Comparison of ENCODE assay signal across 14 mouse cellular contexts in the genomic region with DNA sequence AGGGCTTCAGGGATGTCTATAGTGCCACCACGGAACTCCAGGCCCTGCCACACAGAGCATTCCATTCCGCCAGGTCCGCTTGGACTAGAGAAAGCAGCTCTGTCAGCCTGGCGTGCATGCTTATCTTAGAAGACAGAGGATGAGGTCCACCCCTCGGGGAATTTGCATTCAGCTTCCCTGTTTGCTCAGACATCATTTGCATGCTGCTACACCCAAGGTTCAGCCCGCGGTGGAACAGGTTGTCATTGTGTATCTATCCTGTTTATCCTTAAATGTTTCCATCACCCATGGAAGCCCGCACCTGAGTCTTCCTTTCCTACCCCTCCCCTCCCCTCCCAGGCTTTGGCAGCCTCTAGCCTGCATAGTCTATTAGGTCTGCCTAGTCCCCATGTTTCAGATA. TPM values are rescaled to one million over a fixed set of nuclear protein-coding genes. Genes with fewer than 3 reads are reported as not detected.
DNase-seq lines count a peak whose midpoint lies in the region; ATAC-seq and TF ChIP-seq lines count a peak whose summit lies in the region.
"Had no signal": no experiment of that assay in that cellular context is flagged by ENCODE, and none has a peak within 500 bp of the region (broad histone marks: within the 10 kb centered on the region; RNA-seq: fewer than 3 reads in every experiment).

No protein-coding gene starts in this region.

- no peak for ATAC-seq in midbrain, embryonic 14.5 days (ENCODE audit: low FRiP score, low TSS enrichment)
- ATAC-seq in midbrain, embryonic 13.5 days = no peak
- ATAC-seq in intestine, embryonic 14.5 days (replicated peaks; ENCODE audit: low FRiP score, low TSS enrichment, low read depth) = peak; percentile 64; the same call in 1 of the 2 replicates
- ATAC-seq in stomach, postnatal 0 days (ENCODE audit: low FRiP score, low TSS enrichment) = peak; percentile 22; the same call in 1 of the 2 replicates
- ATAC-seq in midbrain, embryonic 15.5 days (replicated peaks) = no peak
- ATAC-seq: forebrain, embryonic 13.5 days; inflammation-experienced regulatory T-cells, adult 6 months had no signal

- H3K4me3 ChIP-seq in midbrain, embryonic 14.5 days (replicated peaks; ENCODE audit: low read depth, low read length) = no peak overlapping the region
- no peak overlapping the region for H3K4me3 ChIP-seq in midbrain, embryonic 13.5 days (replicated peaks)
- no peak overlapping the region for H3K4me3 ChIP-seq in intestine, embryonic 14.5 days (ENCODE audit: low read depth, low read length)
- no peak overlapping the region for H3K4me3 ChIP-seq in stomach, postnatal 0 days (ENCODE audit: low read depth, low read length)
- no peak overlapping the region for H3K4me3 ChIP-seq in midbrain, embryonic 15.5 days
- H3K4me3 ChIP-seq: forebrain, embryonic 13.5 days; liver, embryonic 13.5 days; midbrain, embryonic 12.5 days had no signal

- H3K27ac ChIP-seq in midbrain, embryonic 14.5 days (replicated peaks; ENCODE audit: low read depth, low read length) = no peak overlapping the region; the same call in 1 of the 2 replicates
- no peak overlapping the region for H3K27ac ChIP-seq in midbrain, embryonic 13.5 days
- H3K27ac ChIP-seq in intestine, embryonic 14.5 days (ENCODE audit: low read depth) = no peak overlapping the region; the same call in 1 of the 2 replicates
- H3K27ac ChIP-seq in stomach, postnatal 0 days (replicated peaks) = no peak overlapping the region
- H3K27ac ChIP-seq in midbrain, embryonic 15.5 days = no peak overlapping the region
- H3K27ac ChIP-seq: liver, embryonic 13.5 days; midbrain, embryonic 12.5 days had no signal

- TF ChIP-seq EP300 in stomach, postnatal 0 days (optimal IDR thresholded peaks at IDR 0.05) = no peak

- H3K27me3 ChIP-seq in midbrain, embryonic 14.5 days (ENCODE audit: control insufficient read depth, insufficient read depth, low read length) = no peaks in the 10 kb centered on the region
- H3K27me3 ChIP-seq in midbrain, embryonic 13.5 days = no peaks in the 10 kb centered on the region
- no peaks in the 10 kb centered on the region for H3K27me3 ChIP-seq in intestine, embryonic 14.5 days (replicated peaks; ENCODE audit: control insufficient read depth, insufficient read depth, low read length)
- H3K27me3 ChIP-seq in stomach, postnatal 0 days (ENCODE audit: control insufficient read depth, insufficient read depth, low read length) = no peaks in the 10 kb centered on the region
- no peaks in the 10 kb centered on the region for H3K27me3 ChIP-seq in midbrain, embryonic 15.5 days (replicated peaks)
- H3K27me3 ChIP-seq: forebrain, embryonic 13.5 days; liver, embryonic 13.5 days had no signal

- 30% methylated on average over 8 of the region's 8 CpGs for WGBS in midbrain, embryonic 14.5 days
- WGBS in midbrain, embryonic 13.5 days = 45% methylated on average over 8 of the region's 8 CpGs
- WGBS in intestine, embryonic 14.5 days = 47% methylated on average over 8 of the region's 8 CpGs
- WGBS in stomach, postnatal 0 days = 49% methylated on average over 8 of the region's 8 CpGs
- 40% methylated on average over 8 of the region's 8 CpGs for WGBS in midbrain, embryonic 15.5 days

- peaks cover 18% of the 10 kb centered on the region for H3K36me3 ChIP-seq in midbrain, embryonic 14.5 days (ENCODE audit: control insufficient read depth, insufficient read depth, low read length)
- H3K36me3 ChIP-seq in midbrain, embryonic 13.5 days = peaks cover 38% of the 10 kb centered on the region
- peaks cover 27% of the 10 kb centered on the region for H3K36me3 ChIP-seq in intestine, embryonic 14.5 days (ENCODE audit: control insufficient read depth, insufficient read depth, low read length)
- no peaks in the 10 kb centered on the region for H3K36me3 ChIP-seq in stomach, postnatal 0 days (ENCODE audit: control insufficient read depth, insufficient read depth, low read length)
- peaks cover 3% of the 10 kb centered on the region; the same call in 1 of the 2 replicates for H3K36me3 ChIP-seq in midbrain, embryonic 15.5 days (replicated peaks)
- H3K36me3 ChIP-seq: liver, embryonic 13.5 days had no signal

- DNase-seq in midbrain, embryonic 14.5 days = peak; percentile 41
- peak; percentile 92 for DNase-seq in ES-CJ7 (ENCODE audit: low read depth, low spot score)
- no peak for DNase-seq in intestine, embryonic 14.5 days (ENCODE audit: low spot score)
- no peak for DNase-seq in stomach, postnatal 0 days (ENCODE audit: low spot score)
- DNase-seq in gastrocnemius, adult 18-20 months (ENCODE audit: low spot score) = no peak
- DNase-seq: adrenal gland, postnatal 14 days; cerebellum, adult 8-10 months; liver, embryonic 13.5 days; right cerebral cortex, postnatal 25 days had no signal

- TF ChIP-seq CTCF in stomach, postnatal 0 days (IDR thresholded peaks at IDR 0.05; ENCODE audit: low read depth) = no peak

- no peak overlapping the region for H3K9ac ChIP-seq in midbrain, embryonic 14.5 days (replicated peaks; ENCODE audit: low read length)
- no peak overlapping the region for H3K9ac ChIP-seq in midbrain, embryonic 13.5 days (replicated peaks)
- no peak overlapping the region for H3K9ac ChIP-seq in intestine, embryonic 14.5 days (ENCODE audit: low read length)
- no peak overlapping the region for H3K9ac ChIP-seq in stomach, postnatal 0 days (ENCODE audit: low read length)
- no peak overlapping the region for H3K9ac ChIP-seq in midbrain, embryonic 15.5 days
- H3K9ac ChIP-seq: forebrain, embryonic 13.5 days; liver, embryonic 13.5 days; midbrain, embryonic 12.5 days had no signal

- H3K4me2 ChIP-seq in midbrain, embryonic 14.5 days (ENCODE audit: low read length) = no peak overlapping the region
- H3K4me2 ChIP-seq in midbrain, embryonic 13.5 days (replicated peaks) = no peak overlapping the region
- no peak overlapping the region for H3K4me2 ChIP-seq in intestine, embryonic 14.5 days (ENCODE audit: low read length)
- H3K4me2 ChIP-seq in stomach, postnatal 0 days (replicated peaks; ENCODE audit: low read depth) = no peak overlapping the region
- H3K4me2 ChIP-seq in midbrain, embryonic 15.5 days = no peak overlapping the region
- H3K4me2 ChIP-seq: forebrain, embryonic 13.5 days; liver, embryonic 13.5 days; midbrain, embryonic 12.5 days had no signal

- peaks cover 15% of the 10 kb centered on the region for H3K4me1 ChIP-seq in midbrain, embryonic 14.5 days (ENCODE audit: control insufficient read depth, insufficient read depth, low read length)
- peaks cover 32% of the 10 kb centered on the region for H3K4me1 ChIP-seq in midbrain, embryonic 13.5 days (replicated peaks)
- peaks cover 8% of the 10 kb centered on the region; the same call in 1 of the 2 replicates for H3K4me1 ChIP-seq in intestine, embryonic 14.5 days (replicated peaks; ENCODE audit: control insufficient read depth, insufficient read depth, low read length)
- H3K4me1 ChIP-seq in stomach, postnatal 0 days (replicated peaks; ENCODE audit: control insufficient read depth, insufficient read depth) = no peaks in the 10 kb centered on the region
- peaks cover 25% of the 10 kb centered on the region for H3K4me1 ChIP-seq in midbrain, embryonic 15.5 days
- H3K4me1 ChIP-seq: liver, embryonic 13.5 days had no signal

- 0 out of 2 replicates have a peak, but pooled peaks cover 4% of the 10 kb centered on the region for H3K9me3 ChIP-seq in midbrain, embryonic 14.5 days (ENCODE audit: control insufficient read depth, low read length)
- peaks cover 4% of the 10 kb centered on the region; the same call in 1 of the 2 replicates for H3K9me3 ChIP-seq in midbrain, embryonic 13.5 days
- 0 out of 2 replicates have a peak, but pooled peaks cover 7% of the 10 kb centered on the region for H3K9me3 ChIP-seq in intestine, embryonic 14.5 days (ENCODE audit: control insufficient read depth, low read length)
- H3K9me3 ChIP-seq in stomach, postnatal 0 days (ENCODE audit: control insufficient read depth, low read length) = no peaks in the 10 kb centered on the region
- no peaks in the 10 kb centered on the region for H3K9me3 ChIP-seq in midbrain, embryonic 15.5 days
- H3K9me3 ChIP-seq: midbrain, embryonic 12.5 days had no signal

RNA-seq across cellular contexts. Expression of gene Pde9a, which starts 38.8 kb away (rescaled TPM):
- 34.6 and 36.5 TPM in 2 replicates for polyA plus RNA-seq in midbrain, embryonic 14.5 days (2014; fragmentation: Nextera tagmentation; extraction: Ambion mirVana)
- polyA plus RNA-seq in midbrain, embryonic 13.5 days (2015; fragmentation: Nextera tagmentation; extraction: Ambion mirVana) = 42.0 and 46.2 TPM in 2 replicates
- 61.0 and 76.0 TPM in 2 replicates for polyA plus RNA-seq in intestine, embryonic 14.5 days (2014; fragmentation: Nextera tagmentation; extraction: Ambion mirVana)
- polyA plus RNA-seq in stomach, postnatal 0 days (2015; fragmentation: Nextera tagmentation; extraction: Ambion mirVana) = 11.6 and 12.1 TPM in 2 replicates
- polyA plus RNA-seq in midbrain, embryonic 15.5 days (2015; fragmentation: Nextera tagmentation; extraction: Ambion mirVana) = 36.1 and 38.1 TPM in 2 replicates
- 1 to 10 TPM in 1 of 2 experiments, under 1 TPM in 1; 1.00 to 1.6 TPM for total RNA-seq in gastrocnemius, adult 18-20 months (2021)
- polyA plus RNA-seq: inflammation-experienced regulatory T-cells, adult 6 months had no signal

Comparison
In these comparisons a context has a peak if more than half of its experiments do, and no peak if none do; other contexts are left out.
1. ATAC-seq: peak in intestine, embryonic 14.5 days (single experiment) and stomach, postnatal 0 days (single experiment); none in midbrain, embryonic 14.5 days (single experiment), midbrain, embryonic 13.5 days (single experiment) and midbrain, embryonic 15.5 days (single experiment).
2. DNase-seq: peak in midbrain, embryonic 14.5 days (single experiment) and ES-CJ7 (single experiment); none in intestine, embryonic 14.5 days (single experiment), stomach, postnatal 0 days (single experiment) and gastrocnemius, adult 18-20 months (single experiment).